12 mouse cellular contexts compared by ENCODE assay signal in the genomic region with DNA sequence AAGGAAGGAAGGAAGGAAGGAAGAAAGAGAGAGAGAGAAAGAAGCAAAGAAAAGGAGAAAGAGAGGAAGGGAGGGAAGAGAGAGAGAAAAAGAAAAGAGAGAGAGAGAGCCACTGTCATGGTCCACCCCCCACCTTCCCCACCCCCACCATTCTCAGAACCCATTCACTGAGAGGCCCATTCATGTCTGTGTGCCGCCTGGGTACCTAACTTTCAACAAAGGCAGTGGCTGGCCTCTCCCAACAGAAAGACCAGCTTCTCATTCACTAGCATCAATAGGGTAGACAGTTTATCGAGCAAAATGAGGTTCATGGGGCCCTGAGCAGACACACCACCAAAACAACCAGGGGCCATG. TPM values are rescaled to one million over a fixed set of nuclear protein-coding genes. Genes with fewer than 3 reads are reported as not detected.
A peak's percentile ranks its signal among the peaks of the same experiment; 100 is the strongest.
DNase-seq lines count a peak whose midpoint lies in the region; ATAC-seq and TF ChIP-seq lines count a peak whose summit lies in the region.
"Had no signal": no experiment of that assay in that cellular context is flagged by ENCODE, and none has a peak within 500 bp of the region (broad histone marks: within the 10 kb centered on the region; RNA-seq: fewer than 3 reads in every experiment).

No protein-coding gene starts in this region.

- H3K27ac ChIP-seq in midbrain, embryonic 10.5 days (replicated peaks) = peak overlapping the region; percentile 87
- H3K27ac ChIP-seq in midbrain, postnatal 0 days (ENCODE audit: low read depth, low read length) = no peak overlapping the region
- peak overlapping the region; percentile 70 for H3K27ac ChIP-seq in forebrain, embryonic 14.5 days (ENCODE audit: low read depth, low read length)
- peak overlapping the region; percentile 86 for H3K27ac ChIP-seq in midbrain, embryonic 11.5 days (ENCODE audit: low read depth, low read length)
- H3K27ac ChIP-seq in stomach, embryonic 16.5 days (ENCODE audit: low read length) = peak overlapping the region; percentile 92

- 20% methylated on average over 2 of the region's 2 CpGs for WGBS in midbrain, embryonic 10.5 days
- WGBS in midbrain, postnatal 0 days = 27% methylated on average over 2 of the region's 2 CpGs
- WGBS in forebrain, embryonic 14.5 days = 0% methylated on average over 2 of the region's 2 CpGs
- WGBS in midbrain, embryonic 11.5 days = 12% methylated on average over 2 of the region's 2 CpGs
- 54% methylated on average over 2 of the region's 2 CpGs for WGBS in stomach, embryonic 16.5 days

- no peak overlapping the region for H3K4me2 ChIP-seq in midbrain, postnatal 0 days (ENCODE audit: low read depth, low read length, poor library complexity, severe bottlenecking)
- H3K4me2 ChIP-seq in forebrain, embryonic 14.5 days (ENCODE audit: low read length) = peak overlapping the region; percentile 21; the same call in 1 of the 2 replicates
- peak overlapping the region; percentile 40 for H3K4me2 ChIP-seq in midbrain, embryonic 11.5 days
- peak overlapping the region; percentile 44; the same call in 1 of the 2 replicates for H3K4me2 ChIP-seq in stomach, embryonic 16.5 days (ENCODE audit: low read depth, low read length)

- ATAC-seq in midbrain, postnatal 0 days (ENCODE audit: low FRiP score) = no peak
- ATAC-seq in forebrain, embryonic 14.5 days = peak; percentile 7; the same call in 1 of the 2 replicates
- no peak; the same call in 1 of the 2 replicates for ATAC-seq in midbrain, embryonic 11.5 days (ENCODE audit: low FRiP score)
- no peak for ATAC-seq in stomach, embryonic 16.5 days (ENCODE audit: insufficient read depth, low FRiP score)
- no peak for ATAC-seq in erythroid progenitor cell, adult 5-6 weeks (replicated peaks; ENCODE audit: low FRiP score, poor library complexity, severe bottlenecking)

- no peaks in the 10 kb centered on the region for H3K36me3 ChIP-seq in midbrain, embryonic 10.5 days
- no peaks in the 10 kb centered on the region for H3K36me3 ChIP-seq in midbrain, postnatal 0 days (ENCODE audit: insufficient read depth, low read length)
- no peaks in the 10 kb centered on the region for H3K36me3 ChIP-seq in forebrain, embryonic 14.5 days (ENCODE audit: control insufficient read depth, insufficient read depth, low read length)
- H3K36me3 ChIP-seq in midbrain, embryonic 11.5 days (ENCODE audit: control insufficient read depth, insufficient read depth, low read length) = no peaks in the 10 kb centered on the region
- H3K36me3 ChIP-seq in stomach, embryonic 16.5 days (ENCODE audit: control insufficient read depth, insufficient read depth, low read length) = no peaks in the 10 kb centered on the region

- H3K4me1 ChIP-seq in midbrain, embryonic 10.5 days = peaks cover 94% of the 10 kb centered on the region
- H3K4me1 ChIP-seq in midbrain, postnatal 0 days (ENCODE audit: insufficient read depth, low read length) = peaks cover 22% of the 10 kb centered on the region
- peaks cover 48% of the 10 kb centered on the region for H3K4me1 ChIP-seq in forebrain, embryonic 14.5 days (ENCODE audit: control insufficient read depth, insufficient read depth, low read length)
- H3K4me1 ChIP-seq in midbrain, embryonic 11.5 days (ENCODE audit: control insufficient read depth, insufficient read depth, low read length) = peaks cover 73% of the 10 kb centered on the region
- peaks cover 76% of the 10 kb centered on the region for H3K4me1 ChIP-seq in stomach, embryonic 16.5 days (ENCODE audit: control insufficient read depth, insufficient read depth, low read length)

- H3K27me3 ChIP-seq in midbrain, embryonic 10.5 days (ENCODE audit: low read depth, poor library complexity, severe bottlenecking) = no peaks in the 10 kb centered on the region
- H3K27me3 ChIP-seq in midbrain, postnatal 0 days (ENCODE audit: insufficient read depth, low read length) = no peaks in the 10 kb centered on the region
- H3K27me3 ChIP-seq in forebrain, embryonic 14.5 days (replicated peaks; ENCODE audit: control insufficient read depth, insufficient read depth, low read length) = no peaks in the 10 kb centered on the region
- H3K27me3 ChIP-seq in midbrain, embryonic 11.5 days (ENCODE audit: control insufficient read depth, insufficient read depth, low read length) = no peaks in the 10 kb centered on the region
- H3K27me3 ChIP-seq in stomach, embryonic 16.5 days (ENCODE audit: control insufficient read depth, insufficient read depth, low read length) = no peaks in the 10 kb centered on the region

- peak overlapping the region; percentile 42 for H3K4me3 ChIP-seq in midbrain, embryonic 10.5 days
- no peak overlapping the region for H3K4me3 ChIP-seq in midbrain, postnatal 0 days (ENCODE audit: low read depth, low read length)
- no peak overlapping the region for H3K4me3 ChIP-seq in forebrain, embryonic 14.5 days (ENCODE audit: low read depth, low read length)
- no peak overlapping the region; the same call in 1 of the 2 replicates for H3K4me3 ChIP-seq in midbrain, embryonic 11.5 days (ENCODE audit: low read depth, low read length)
- H3K4me3 ChIP-seq in stomach, embryonic 16.5 days (replicated peaks; ENCODE audit: low read length) = no peak overlapping the region

- no peaks in the 10 kb centered on the region for H3K9me3 ChIP-seq in midbrain, embryonic 10.5 days (replicated peaks)
- H3K9me3 ChIP-seq in midbrain, postnatal 0 days (ENCODE audit: low read length) = no peaks in the 10 kb centered on the region
- no peaks in the 10 kb centered on the region for H3K9me3 ChIP-seq in forebrain, embryonic 14.5 days (replicated peaks; ENCODE audit: control insufficient read depth, low read length)
- no peaks in the 10 kb centered on the region for H3K9me3 ChIP-seq in midbrain, embryonic 11.5 days (ENCODE audit: control insufficient read depth, low read length)
- H3K9me3 ChIP-seq in stomach, embryonic 16.5 days (replicated peaks; ENCODE audit: control insufficient read depth, low read length) = no peaks in the 10 kb centered on the region

- TF ChIP-seq CTCF in midbrain, postnatal 0 days (IDR thresholded peaks at IDR 0.05) = no peak

- H3K9ac ChIP-seq in midbrain, postnatal 0 days (replicated peaks; ENCODE audit: low read length, poor library complexity, severe bottlenecking) = no peak overlapping the region
- H3K9ac ChIP-seq in forebrain, embryonic 14.5 days (ENCODE audit: low read length) = no peak overlapping the region; the same call in 1 of the 2 replicates
- peak overlapping the region; percentile 61 for H3K9ac ChIP-seq in midbrain, embryonic 11.5 days (ENCODE audit: low read length)
- H3K9ac ChIP-seq in stomach, embryonic 16.5 days (ENCODE audit: low read length) = peak overlapping the region; percentile 36; the same call in 1 of the 2 replicates

- peak; percentile 44 for DNase-seq in midbrain, embryonic 10.5 days (ENCODE audit: low spot score)
- no peak for DNase-seq in midbrain, postnatal 0 days (ENCODE audit: low spot score)
- no peak for DNase-seq in forebrain, embryonic 14.5 days (ENCODE audit: low spot score)
- DNase-seq in midbrain, embryonic 11.5 days (ENCODE audit: low spot score, missing footprints) = no peak
- no peak for DNase-seq in heart, adult 18-20 months
- no peak for DNase-seq in gastrocnemius, adult 8-10 months (ENCODE audit: low spot score in 2 of 2)
- DNase-seq: cerebellum, postnatal 10 days; layer of hippocampus, adult 9-11 months; liver had no signal

RNA-seq across cellular contexts. Expression of a gene that starts 13.3 kb away (rescaled TPM):
- 11.4 and 13.3 TPM in 2 replicates for polyA plus RNA-seq in midbrain, embryonic 10.5 days (2016; fragmentation: Nextera tagmentation; extraction: Ambion mirVana)
- total RNA-seq in midbrain, postnatal 0 days (2014; rRNA removed) = 33.6 and 34.8 TPM in 2 replicates
- 6.4 TPM in 2 replicates for polyA plus RNA-seq in midbrain, postnatal 0 days (2015; fragmentation: Nextera tagmentation; extraction: Ambion mirVana)
- 7.4 and 8.9 TPM in 2 replicates for polyA plus RNA-seq in forebrain, embryonic 14.5 days (2014; fragmentation: Nextera tagmentation; extraction: Ambion mirVana)
- 13.7 and 15.0 TPM in 2 replicates for polyA plus RNA-seq in midbrain, embryonic 11.5 days (2014; fragmentation: Nextera tagmentation; extraction: Ambion mirVana)
- 6.5 and 6.8 TPM in 2 replicates for polyA plus RNA-seq in stomach, embryonic 16.5 days (2015; fragmentation: Nextera tagmentation; extraction: Ambion mirVana)
- total RNA-seq in heart, adult 18-20 months (2021) = 10 to 100 TPM; 10.2 to 13.1 TPM
- 1 to 10 TPM; 2.0 to 2.2 (median 2.0) TPM for total RNA-seq in gastrocnemius, adult 8-10 months (2022)
- 1.7 and 3.6 TPM in 2 replicates for total RNA-seq in erythroid progenitor cell, adult 5-6 weeks (2015; ENCODE audit: low replicate concordance)
- total RNA-seq in erythroid progenitor cell, adult 5-6 weeks (2017; ENCODE audit: low replicate concordance) = 2.2 and 10.7 TPM in 2 replicates

RNA-seq across cellular contexts. Expression of a gene that starts 28.6 kb away (rescaled TPM):
- polyA plus RNA-seq in midbrain, embryonic 10.5 days (2016; fragmentation: Nextera tagmentation; extraction: Ambion mirVana) = 9.2 and 11.9 TPM in 2 replicates
- total RNA-seq in midbrain, postnatal 0 days (2014; rRNA removed) = 32.9 and 44.2 TPM in 2 replicates
- 42.5 and 47.4 TPM in 2 replicates for polyA plus RNA-seq in midbrain, postnatal 0 days (2015; fragmentation: Nextera tagmentation; extraction: Ambion mirVana)
- polyA plus RNA-seq in forebrain, embryonic 14.5 days (2014; fragmentation: Nextera tagmentation; extraction: Ambion mirVana) = 34.3 and 38.1 TPM in 2 replicates
- 15.1 and 16.3 TPM in 2 replicates for polyA plus RNA-seq in midbrain, embryonic 11.5 days (2014; fragmentation: Nextera tagmentation; extraction: Ambion mirVana)
- 7.6 and 7.7 TPM in 2 replicates for polyA plus RNA-seq in stomach, embryonic 16.5 days (2015; fragmentation: Nextera tagmentation; extraction: Ambion mirVana)
- total RNA-seq in heart, adult 18-20 months (2021) = 1 to 10 TPM; 1.4 to 1.8 TPM
- 1 to 10 TPM in 1 of 4 experiments, under 1 TPM in 3; 0.70 to 1.2 (median 0.82) TPM for total RNA-seq in gastrocnemius, adult 8-10 months (2022)
- not detected in 2 replicates for total RNA-seq in erythroid progenitor cell, adult 5-6 weeks (2015; ENCODE audit: low replicate concordance)
- 1.2 TPM in 1 of 2 replicates, not detected in the other for total RNA-seq in erythroid progenitor cell, adult 5-6 weeks (2017; ENCODE audit: low replicate concordance)
- polyA plus RNA-seq: inflammation-experienced regulatory T-cells, adult 6 months had no signal

Comparison
In these comparisons a context has a peak if more than half of its experiments do, and no peak if none do; other contexts are left out.
1. H3K9ac ChIP-seq: peak in midbrain, embryonic 11.5 days (single experiment) and stomach, embryonic 16.5 days (single experiment); none in midbrain, postnatal 0 days (single experiment) and forebrain, embryonic 14.5 days (single experiment).